Mouse (Mus musculus): ENCODE measurements around the gene Lamb3.

- no peak for TF ChIP-seq SIN3A (IDR thresholded peaks at IDR 0.05; ENCODE audit: low read length)
- TF ChIP-seq USF1 (IDR thresholded peaks at IDR 0.05; ENCODE audit: low read depth, low read length) = no peak
- no peak for TF ChIP-seq NELFE (IDR thresholded peaks at IDR 0.05; ENCODE audit: low read depth, low read length)
- no peak for TF ChIP-seq POLR2A (IDR thresholded peaks at IDR 0.05; ENCODE audit: low read depth, low read length)
- TF ChIP-seq CTCF (conservative IDR thresholded peaks at IDR 0.05 in 1 of 2, IDR thresholded peaks at IDR 0.05 in 1 of 2; ENCODE audit: low read depth in 2 of 2, low read length in 2 of 2) = no peak
- TF ChIP-seq ZKSCAN1 (IDR thresholded peaks at IDR 0.05; ENCODE audit: borderline replicate concordance, low read depth, low read length) = no peak
- no peak for TF ChIP-seq MAZ (IDR thresholded peaks at IDR 0.05; ENCODE audit: low read depth, low read length)
Measured at GRCm38 (mm10) chr1:193211371-193211770, 3.9 kb downstream of the Lamb3 start.

Measured in CH12.LX (cell line).